Mouse (Mus musculus) hindbrain, embryonic 15.5 days (tissue): ENCODE results near the gene Ttyh3. TPM values are rescaled to one million over a fixed set of nuclear protein-coding genes. Genes with fewer than 3 reads are reported as not detected.

Source experiments
- ATAC-seq: fragments of 200-750 bp; cut with Nextera tagmentation; 2 replicates; pipeline ENCODE4 v1.8.0; 2017; ENCODE audit warnings: low read depth, moderate number of reproducible peaks, moderate TSS enrichment; ENCODE audit not compliant: low FRiP score
- H3K27ac ChIP-seq: fragments of 300-500 bp; sonication (generic); replicated peaks from 2 replicates; pipeline ENCODE4 v1.5.1; 2015; ENCODE audit warnings: mild to moderate bottlenecking, inconsistent platforms
- H3K27me3 ChIP-seq: fragments of 300-500 bp; sonication (generic); 2 replicates; pipeline ENCODE4 v1.6.1; 2015; ENCODE audit warnings: control low read depth, inconsistent platforms
- H3K36me3 ChIP-seq: fragments of 300-500 bp; sonication (generic); 2 replicates; pipeline ENCODE4 v1.6.1; 2015; ENCODE audit warnings: control low read depth, inconsistent platforms
- H3K4me1 ChIP-seq: fragments of 300-500 bp; sonication (generic); replicated peaks from 2 replicates; pipeline ENCODE4 v1.6.1; 2015; ENCODE audit warnings: control low read depth, inconsistent platforms
- H3K4me2 ChIP-seq: fragments of 300-500 bp; sonication (generic); 2 replicates; pipeline ENCODE4 v1.6.1; 2015; ENCODE audit warnings: moderate library complexity, mild to moderate bottlenecking, inconsistent platforms
- H3K4me3 ChIP-seq: fragments of 300-500 bp; sonication (generic); 2 replicates; pipeline ENCODE4 v1.5.1; 2015; ENCODE audit warnings: mild to moderate bottlenecking, inconsistent platforms
- H3K9ac ChIP-seq: fragments of 300-500 bp; sonication (generic); 2 replicates; pipeline ENCODE4 v1.6.1; 2015; ENCODE audit warnings: inconsistent platforms
- H3K9me3 ChIP-seq: fragments of 300-500 bp; sonication (generic); 2 replicates; pipeline ENCODE4 v1.6.1; 2016; ENCODE audit warnings: control low read depth, inconsistent platforms
- WGBS: fragments of 180-500 bp; shearing (Covaris S2); methylation state at CpG from one replicate; pipeline ENCODE4 v1.1.7; 2015; 5-methylcytosine and 5-hydroxymethylcytosine counted together
- polyA plus RNA-seq: library from polyadenylated mRNA; unstranded; fragments of >200 nt; fragmentation: Nextera tagmentation; extraction: Ambion mirVana; gene quantifications from 2 replicates; pipeline ENCODE4 v1.2.1, GENCODE M21; 2015

Ttyh3 gene
- polyA plus RNA-seq, 1 experiment from 2014 or later, result 85.2 TPM

DNA sequence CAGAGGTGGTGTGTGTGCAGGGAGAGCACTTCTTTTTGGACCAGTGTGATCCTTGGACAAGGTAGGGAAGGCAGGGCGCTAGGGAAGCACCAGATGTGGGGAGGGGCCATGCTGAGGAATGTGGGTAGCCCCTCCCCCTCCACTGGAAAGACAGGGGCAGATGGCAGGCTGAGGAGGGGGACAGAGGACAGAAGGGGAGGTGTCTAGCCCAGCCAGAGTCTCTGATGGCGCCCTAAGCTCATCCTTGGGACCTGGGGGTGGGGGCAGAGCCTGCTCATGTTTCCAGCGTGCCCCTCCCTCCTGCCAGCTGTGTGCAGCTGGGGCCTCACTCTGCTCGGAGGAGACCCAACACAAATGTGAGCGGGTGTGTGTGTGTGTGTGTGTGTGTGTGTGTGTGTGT lies 67.3 kb downstream of the Ttyh3 start:
- peaks cover 38% of the 10 kb centered on the region for H3K4me1 ChIP-seq
- no peak overlapping the region for H3K4me3 ChIP-seq
- H3K9ac ChIP-seq, result no peak overlapping the region
- H3K4me2 ChIP-seq, result no peak overlapping the region
- H3K36me3 ChIP-seq, result no peaks in the 10 kb centered on the region
- H3K9me3 ChIP-seq, result no peaks in the 10 kb centered on the region
- no peak for ATAC-seq
- no peaks in the 10 kb centered on the region for H3K27me3 ChIP-seq
- WGBS, result 19% methylated on average over 4 of the region's 5 CpGs
- no peak overlapping the region for H3K27ac ChIP-seq

DNA sequence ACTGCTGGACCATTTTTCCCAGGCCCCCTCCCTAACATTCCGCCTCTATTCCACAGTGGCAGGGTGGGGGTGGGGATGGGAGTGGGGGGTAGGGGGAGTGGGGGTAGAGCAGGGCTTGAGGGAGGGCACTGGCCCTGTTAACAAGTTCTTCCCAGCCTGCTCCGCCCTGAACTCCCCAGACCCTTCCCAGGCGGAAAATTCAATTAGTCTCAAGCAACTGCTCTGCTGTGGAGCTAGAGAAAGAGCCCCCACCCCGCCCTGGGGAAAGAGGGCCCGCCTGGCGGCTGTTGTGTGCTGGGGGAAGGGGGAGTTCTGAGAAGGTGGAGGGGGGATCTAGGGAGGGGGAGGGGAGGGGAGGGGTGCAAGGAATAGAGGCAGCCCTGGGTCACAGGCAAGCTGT lies 69.1 kb downstream of the Ttyh3 start:
- peak; percentile 63; the same call in 1 of the 2 replicates for ATAC-seq

DNA sequence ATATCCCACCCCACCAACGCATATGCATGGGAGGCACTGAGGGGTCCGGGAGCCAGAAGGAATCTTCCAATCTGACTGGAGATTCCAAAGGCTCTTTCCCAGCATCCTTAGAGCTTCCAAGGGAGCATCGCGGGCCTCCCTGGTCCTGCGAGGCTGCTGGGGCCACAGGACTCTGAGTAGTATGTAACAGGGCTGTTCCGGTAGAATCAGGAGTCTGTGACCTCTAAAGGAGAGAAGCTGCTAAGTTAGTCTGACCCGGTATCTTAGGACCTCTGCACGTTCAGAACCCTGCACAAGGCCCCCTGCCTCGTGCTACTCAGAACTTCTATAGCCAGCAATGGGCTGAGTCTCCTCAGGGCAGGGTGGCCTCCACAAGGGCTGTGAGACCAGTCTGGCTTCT lies 69.6 kb downstream of the Ttyh3 start:
- Histone ChIP-seq H3K9me3 (no peaks in the 10 kb centered on the region), H3K4me1 (peaks cover 37% of the 10 kb centered on the region), H3K36me3 (no peaks in the 10 kb centered on the region), H3K4me2 (no peak overlapping the region), H3K27ac (no peak overlapping the region), H3K4me3 (no peak overlapping the region), H3K27me3 (no peaks in the 10 kb centered on the region), H3K9ac (no peak overlapping the region)
- 17% methylated on average over 9 of the region's 9 CpGs for WGBS
- ATAC-seq, result no peak

More for the DNA sequence above, 69.1 kb downstream of the Ttyh3 start:
- no peak overlapping the region for H3K4me3 ChIP-seq
- no peaks in the 10 kb centered on the region for H3K9me3 ChIP-seq
- WGBS, result 11% methylated on average over 6 of the region's 6 CpGs
- H3K27ac ChIP-seq, result no peak overlapping the region; the same call in 1 of the 2 replicates
- H3K36me3 ChIP-seq, result no peaks in the 10 kb centered on the region
- no peak overlapping the region for H3K9ac ChIP-seq
- H3K27me3 ChIP-seq, result no peaks in the 10 kb centered on the region
- no peak overlapping the region for H3K4me2 ChIP-seq
- H3K4me1 ChIP-seq, result peaks cover 38% of the 10 kb centered on the region

DNA sequence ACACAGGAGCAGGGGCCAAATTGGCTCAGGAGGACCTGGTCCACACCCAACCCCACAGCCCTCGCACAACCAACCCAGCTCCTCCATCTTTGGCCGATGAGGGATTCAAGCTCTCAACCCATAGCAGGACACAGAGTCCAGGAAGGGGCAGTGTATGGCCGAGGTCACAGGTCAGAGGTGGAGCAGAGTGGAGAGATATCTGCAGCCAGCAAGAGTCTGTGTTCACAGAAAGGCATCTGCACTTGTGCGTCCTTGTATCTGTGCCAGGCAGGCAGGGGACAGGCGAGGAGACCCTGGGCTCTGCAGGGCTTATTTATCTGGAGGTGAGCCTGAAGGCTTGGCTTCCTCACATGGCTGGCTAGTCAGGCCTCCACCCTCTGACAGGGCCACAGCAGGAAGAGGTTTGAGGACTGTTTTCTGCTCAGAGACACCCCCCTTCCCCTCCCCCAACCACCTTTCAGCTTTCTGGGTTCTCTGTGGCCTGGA lies 73.4 kb downstream of the Ttyh3 start:
- no peak for ATAC-seq
- Histone ChIP-seq H3K36me3 (no peaks in the 10 kb centered on the region), H3K27ac (no peak overlapping the region), H3K4me2 (no peak overlapping the region), H3K4me1 (peaks cover 13% of the 10 kb centered on the region), H3K27me3 (no peaks in the 10 kb centered on the region), H3K4me3 (no peak overlapping the region), H3K9me3 (no peaks in the 10 kb centered on the region), H3K9ac (no peak overlapping the region)
- 66% methylated on average over 5 of the region's 5 CpGs for WGBS

DNA sequence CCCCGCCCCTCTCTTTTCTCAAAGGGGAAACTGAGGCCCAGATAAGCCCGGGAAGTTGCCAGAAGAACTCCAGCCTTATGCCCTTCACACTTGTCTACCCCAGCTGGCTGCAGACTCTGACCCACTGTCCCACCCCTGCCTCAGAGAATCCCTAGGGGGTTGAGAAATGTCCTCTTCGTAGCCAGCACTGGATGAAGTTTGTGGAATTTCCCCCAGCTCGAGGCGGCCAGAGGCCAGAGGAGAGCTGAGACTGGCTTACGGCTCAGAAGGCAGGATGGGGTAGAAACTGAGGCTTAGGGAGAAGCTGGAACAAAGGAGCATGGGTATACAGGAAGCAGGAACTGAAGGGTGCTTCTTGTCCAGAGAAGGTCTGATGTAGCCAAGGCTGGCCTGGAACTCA lies 76.2 kb downstream of the Ttyh3 start:
- 79% methylated on average over 6 of the region's 6 CpGs for WGBS

DNA sequence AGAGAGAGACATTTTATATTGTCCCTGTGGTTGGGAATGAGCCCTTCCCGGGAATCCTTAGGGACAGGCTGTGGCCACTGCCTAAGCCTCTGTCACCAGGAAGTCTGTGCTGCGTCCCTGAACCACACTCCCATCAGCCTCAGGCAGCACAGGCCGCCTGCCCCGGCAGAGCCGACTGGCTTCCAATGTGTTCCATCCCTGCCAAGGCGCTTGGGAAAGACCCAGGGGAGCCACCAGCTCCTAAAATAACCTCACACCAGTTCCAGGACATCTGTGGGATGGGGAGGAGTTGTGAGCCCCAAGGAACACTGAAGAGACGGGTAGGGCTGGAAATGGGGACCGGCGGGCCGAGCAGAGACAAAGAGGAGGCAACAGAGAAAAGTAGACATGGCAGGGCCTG lies 77.2 kb downstream of the Ttyh3 start:
- H3K9me3 ChIP-seq, result no peaks in the 10 kb centered on the region
- no peak overlapping the region for H3K27ac ChIP-seq
- peaks cover 8% of the 10 kb centered on the region; the same call in 1 of the 2 replicates for H3K4me1 ChIP-seq
- H3K36me3 ChIP-seq, result no peaks in the 10 kb centered on the region
- H3K27me3 ChIP-seq, result no peaks in the 10 kb centered on the region
- ATAC-seq, result no peak
- H3K4me2 ChIP-seq, result no peak overlapping the region
- 41% methylated on average over 10 of the region's 10 CpGs for WGBS
- no peak overlapping the region for H3K4me3 ChIP-seq
- no peak overlapping the region for H3K9ac ChIP-seq

More for the DNA sequence above, 76.2 kb downstream of the Ttyh3 start:
- ATAC-seq, result no peak
- Histone ChIP-seq H3K27me3 (no peaks in the 10 kb centered on the region), H3K4me1 (peaks cover 8% of the 10 kb centered on the region; the same call in 1 of the 2 replicates), H3K4me2 (no peak overlapping the region), H3K27ac (no peak overlapping the region), H3K9ac (no peak overlapping the region), H3K9me3 (no peaks in the 10 kb centered on the region), H3K36me3 (no peaks in the 10 kb centered on the region), H3K4me3 (no peak overlapping the region)

DNA sequence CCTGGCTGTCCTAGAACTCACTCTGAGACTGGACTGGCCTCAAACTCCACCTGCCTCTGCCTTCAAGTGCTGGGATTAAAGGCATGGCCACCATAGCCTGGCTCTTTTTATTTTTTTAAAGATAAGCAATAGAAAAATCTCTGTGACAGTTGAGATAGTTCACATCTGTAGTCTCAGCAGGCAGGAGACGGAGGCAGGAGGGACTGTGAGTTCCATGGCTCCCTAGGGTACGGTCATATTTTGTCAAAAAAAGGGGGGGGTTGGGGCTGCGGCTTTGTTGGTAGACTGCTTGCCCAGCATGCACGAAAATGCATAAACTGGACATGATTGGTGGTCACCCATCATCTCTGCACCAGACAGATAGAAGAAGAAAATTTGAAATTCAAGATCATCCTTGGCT lies 77.6 kb downstream of the Ttyh3 start:
- Histone ChIP-seq H3K9me3 (no peaks in the 10 kb centered on the region), H3K9ac (no peak overlapping the region), H3K36me3 (no peaks in the 10 kb centered on the region), H3K4me3 (no peak overlapping the region), H3K27ac (no peak overlapping the region), H3K4me1 (peaks cover 8% of the 10 kb centered on the region; the same call in 1 of the 2 replicates), H3K27me3 (no peaks in the 10 kb centered on the region), H3K4me2 (no peak overlapping the region)
- ATAC-seq, result no peak
- WGBS, result 50% methylated on average over 4 of the region's 4 CpGs

Other genes with a start within 250 kb of the Ttyh3 start
- 85.0 and 102 TPM in 2 replicates for gene Eif3b, start 229.7 kb downstream of the Ttyh3 start, polyA plus RNA-seq
- not detected in 2 replicates for gene Gm4869, start 203.4 kb downstream of the Ttyh3 start, polyA plus RNA-seq
- gene Chst12, start 143.5 kb downstream of the Ttyh3 start, polyA plus RNA-seq, result 25.2 and 26.1 TPM in 2 replicates
- not detected in 2 replicates for gene Grifin, start 84.0 kb downstream of the Ttyh3 start, polyA plus RNA-seq
- gene Lfng, start 41.7 kb downstream of the Ttyh3 start, polyA plus RNA-seq, result 28.4 and 28.8 TPM in 2 replicates
- 26.0 and 29.4 TPM in 2 replicates for gene Iqce, start 53.3 kb upstream of the Ttyh3 start, polyA plus RNA-seq
- gene Brat1, start 56.0 kb upstream of the Ttyh3 start, polyA plus RNA-seq, result 24.9 TPM in 2 replicates
- gene Amz1, start 75.1 kb upstream of the Ttyh3 start, polyA plus RNA-seq, result 3.9 and 5.1 TPM in 2 replicates
- gene Gna12, start 181.4 kb upstream of the Ttyh3 start, polyA plus RNA-seq, result 62.0 and 70.0 TPM in 2 replicates